Mouse (Mus musculus) adrenal gland, adult (tissue): ENCODE results near the gene Paqr4.
A peak's percentile ranks its signal among the peaks of the same experiment; 100 is the strongest.

Source experiments
- DNase-seq, 2 experiments: peaks; one replicate each; pipeline ENCODE4 v3.0.0; 2022 to 2023; ENCODE audit warnings: low spot score in 1 of 2; ENCODE audit not compliant: inconsistent age in 2 of 2

Gene Paqr4

GRCm38 (mm10) chr17:23749400-23750191 lies 8.9 kb upstream of the Paqr4 start:
- DNase-seq, result no peak

DNA sequence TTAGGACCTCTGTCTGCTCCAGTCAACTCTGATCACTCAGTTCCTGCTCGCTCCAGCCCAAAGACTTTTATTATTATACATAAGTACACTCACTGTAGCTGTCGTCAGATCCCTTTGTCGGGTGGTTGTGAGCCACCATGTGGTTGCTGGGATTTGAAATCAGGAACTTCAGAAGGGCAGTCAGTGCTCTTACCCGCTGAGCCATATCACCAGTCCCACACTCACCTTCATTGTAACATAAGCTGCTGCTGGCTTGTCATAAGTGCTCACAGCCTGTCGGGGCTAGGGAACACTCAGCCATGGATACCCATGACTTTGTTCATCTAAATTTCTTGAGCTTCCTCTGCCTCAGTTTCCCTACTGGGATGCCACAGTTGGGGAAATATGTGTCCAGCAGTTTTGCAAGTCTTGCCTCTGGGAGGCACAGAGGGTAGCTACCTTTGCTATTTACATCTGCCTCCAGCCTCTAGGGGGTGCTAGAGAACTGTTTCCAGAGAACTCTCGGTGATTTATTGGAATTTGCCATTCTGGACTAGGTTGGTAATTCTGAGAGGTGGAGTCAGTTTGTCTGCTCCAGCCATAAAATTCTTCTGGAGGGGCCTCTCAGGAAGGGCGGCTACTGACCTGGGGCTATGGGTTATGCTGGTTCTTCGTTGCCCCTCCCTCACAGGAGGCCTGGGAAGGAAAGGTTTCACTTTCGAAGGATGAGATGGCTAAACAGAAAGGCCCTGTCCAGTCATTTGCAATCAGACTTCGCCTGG lies 8.1 kb upstream of the Paqr4 start:
- peak; percentile 80 to 96 for DNase-seq

GRCm38 (mm10) chr17:23748026-23748425 lies 7.4 kb upstream of the Paqr4 start:
- DNase-seq, result no peak

- DNase-seq, result no peak
Observed at GRCm38 (mm10) chr17:23747471-23747870, 6.8 kb upstream of the Paqr4 start.

DNA sequence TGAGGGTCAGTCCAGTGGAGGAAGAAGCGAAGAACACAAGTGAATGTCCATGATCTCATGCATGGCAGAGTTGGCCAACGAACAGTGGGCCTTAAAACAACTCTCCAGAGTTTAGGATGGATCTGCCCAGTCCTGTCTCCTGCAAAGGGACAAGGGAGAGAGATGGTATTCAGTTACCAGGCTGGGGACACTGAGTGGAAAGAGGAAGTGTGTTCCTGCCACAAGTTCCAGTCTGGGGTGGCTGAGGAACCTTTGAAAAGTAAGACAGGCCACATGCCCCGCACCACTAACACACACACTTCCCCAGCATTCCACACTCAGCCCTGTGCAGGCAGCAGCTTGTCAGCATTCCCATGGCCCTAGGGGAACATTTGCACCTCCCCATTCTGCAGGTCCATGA lies 6.1 kb upstream of the Paqr4 start:
- no peak for DNase-seq

DNA sequence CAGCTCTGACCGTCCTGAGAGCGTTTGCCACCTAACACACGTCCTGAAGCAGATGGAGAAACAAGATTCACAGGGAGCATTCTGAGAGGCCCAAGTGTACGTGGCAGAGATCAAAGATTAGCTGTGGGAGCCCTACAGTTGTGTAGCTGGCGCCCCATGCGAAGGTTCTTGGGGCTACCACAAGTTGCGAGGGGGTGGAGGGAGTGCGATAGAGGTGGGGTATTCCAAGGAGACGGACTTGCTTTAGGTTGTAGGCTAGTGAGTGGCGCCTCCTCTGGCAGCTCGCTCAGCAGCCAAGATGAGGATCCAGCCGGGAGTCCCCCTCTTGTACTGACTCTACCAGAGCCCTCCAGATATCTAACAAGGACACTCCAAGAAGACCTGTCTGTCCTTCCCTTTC lies 5.6 kb upstream of the Paqr4 start:
- no peak for DNase-seq

DNA sequence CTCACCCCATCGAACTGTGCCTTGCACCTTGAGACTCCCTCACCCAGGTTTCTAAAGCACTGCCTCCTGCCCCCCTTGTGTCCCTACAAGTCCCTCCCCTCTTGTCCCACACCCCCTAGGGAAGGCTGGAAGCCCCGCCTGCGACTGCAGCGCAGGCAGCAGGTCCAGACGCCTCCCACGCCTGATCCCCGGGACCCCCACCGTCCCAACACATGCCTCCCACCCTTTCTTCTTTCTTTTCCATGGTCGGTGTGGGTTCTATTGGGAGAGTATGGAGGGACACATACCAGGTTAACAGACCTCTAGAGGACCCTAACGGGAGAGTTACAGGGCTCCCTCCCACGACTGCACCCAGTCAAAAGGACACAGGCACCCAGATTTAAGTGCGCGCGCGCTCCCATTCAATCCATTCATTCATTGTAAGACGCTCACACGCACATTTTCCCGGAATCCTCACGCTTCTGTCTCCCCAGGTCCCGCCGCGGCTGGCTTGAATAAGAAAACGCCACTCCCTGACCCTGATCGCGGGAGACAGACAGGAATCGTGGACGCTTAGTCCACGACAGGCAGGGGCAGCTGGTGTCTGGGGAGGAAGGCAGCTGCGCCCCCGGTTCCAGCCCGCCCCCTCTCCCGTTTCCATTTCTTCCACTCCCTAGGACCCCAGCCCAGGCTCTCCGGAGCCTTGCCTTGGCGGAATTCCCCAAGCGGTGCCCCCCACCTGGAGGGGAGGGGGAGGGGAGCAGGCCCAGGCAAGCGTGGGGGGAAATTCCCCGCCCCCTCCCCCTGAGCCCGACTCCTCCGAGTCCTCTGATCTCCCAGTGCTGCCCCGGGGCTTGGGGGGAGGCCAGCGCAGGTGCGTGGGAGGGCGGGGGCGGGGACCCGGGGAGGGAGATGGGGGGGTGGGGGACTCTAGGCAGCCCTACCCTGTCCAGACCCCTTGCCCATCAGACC lies 4.9 kb upstream of the Paqr4 start, which contains the start of gene Kremen2:
Kremen2 (minus strand) TSS at position 533 of the 951 bp plus-strand sequence.
- DNase-seq, result no peak

DNA sequence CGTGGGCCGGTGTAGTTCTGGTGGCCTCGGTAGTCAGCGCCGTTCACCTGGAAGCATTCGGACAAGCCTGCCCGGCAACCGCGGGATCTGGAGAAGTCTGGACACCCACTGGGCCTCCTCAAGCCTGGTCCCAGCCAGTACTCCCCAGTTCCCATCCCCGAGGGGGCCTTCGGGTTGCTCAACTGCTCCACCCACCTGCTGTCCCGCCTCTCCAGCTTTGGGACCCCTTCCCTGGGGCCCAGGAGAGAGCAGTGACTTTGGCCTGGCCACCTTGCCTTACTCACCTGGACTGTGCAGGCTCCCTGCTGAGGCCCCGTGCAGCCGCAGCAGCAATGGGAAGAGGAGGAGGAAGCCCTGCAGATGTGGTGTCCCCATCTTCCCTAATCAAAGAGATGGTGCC lies 4.0 kb upstream of the Paqr4 start:
- no peak for DNase-seq

GRCm38 (mm10) chr17:23744076-23744475 lies 3.4 kb upstream of the Paqr4 start:
- DNase-seq, result no peak

DNA sequence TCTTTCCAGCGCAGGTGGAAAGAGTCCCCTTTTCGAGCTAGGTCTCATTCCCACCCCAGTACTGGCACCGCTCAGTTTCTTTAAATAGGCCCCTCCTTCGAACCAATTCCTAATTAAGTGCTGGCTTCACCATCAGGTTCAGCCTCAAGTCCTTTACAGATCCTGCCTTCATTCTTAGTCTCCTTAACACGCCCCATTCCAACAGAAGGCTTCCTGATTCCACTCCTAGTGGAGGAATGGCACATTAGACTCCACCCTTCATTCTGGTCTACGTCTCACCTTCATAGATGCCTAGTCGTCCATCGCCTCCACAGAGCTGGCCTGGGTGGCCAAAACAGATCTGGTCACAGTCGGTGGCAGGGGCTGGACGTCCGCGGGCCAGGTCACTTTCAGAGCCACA lies 2.3 kb upstream of the Paqr4 start:
- DNase-seq, result no peak

- DNase-seq, result no peak
Observed at GRCm38 (mm10) chr17:23742210-23742793, 1.6 kb upstream of the Paqr4 start.

GRCm38 (mm10) chr17:23741359-23742209 lies 917 bp upstream of the Paqr4 start:
- no peak for DNase-seq

- peak; percentile 93 to 96 for DNase-seq
Observed at GRCm38 (mm10) chr17:23740136-23740584, 507 bp downstream of the Paqr4 start.

GRCm38 (mm10) chr17:23739202-23740135 lies 1.2 kb downstream of the Paqr4 start:
- DNase-seq, result no peak

GRCm38 (mm10) chr17:23738836-23739201 lies 1.8 kb downstream of the Paqr4 start:
- no peak for DNase-seq

GRCm38 (mm10) chr17:23737493-23738445 lies 2.9 kb downstream of the Paqr4 start:
- DNase-seq, result no peak

DNA sequence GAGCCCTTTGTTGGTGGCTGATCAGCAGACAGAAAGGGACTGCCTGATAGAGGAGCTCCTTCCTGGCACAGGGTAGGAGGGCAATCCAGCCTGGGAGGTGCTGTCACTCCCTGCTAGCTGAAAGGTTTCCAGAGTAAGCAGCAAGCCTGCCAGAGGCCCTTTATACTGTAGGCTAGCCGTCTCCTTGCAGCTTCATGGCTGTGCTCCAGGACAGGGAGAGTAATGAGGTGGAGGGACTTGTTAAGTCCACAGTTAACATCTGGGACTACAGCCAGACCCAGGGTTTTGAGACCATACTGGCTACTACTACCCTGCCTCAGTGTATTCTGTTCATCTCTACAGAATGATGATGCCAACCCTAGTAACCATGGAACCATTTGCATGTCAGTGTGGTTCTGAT lies 6.3 kb downstream of the Paqr4 start:
- DNase-seq, result no peak

GRCm38 (mm10) chr17:23730441-23730840 lies 10.2 kb downstream of the Paqr4 start:
- no peak for DNase-seq
